Mouse (Mus musculus) ovary, adult 18-20 months (tissue): ENCODE data around the gene Prkd2.

Source experiments
- DNase-seq: peaks from one replicate; pipeline ENCODE4 v3.0.0; 2022; ENCODE audit warnings: low spot score, mixed read lengths

Prkd2 gene

DNA sequence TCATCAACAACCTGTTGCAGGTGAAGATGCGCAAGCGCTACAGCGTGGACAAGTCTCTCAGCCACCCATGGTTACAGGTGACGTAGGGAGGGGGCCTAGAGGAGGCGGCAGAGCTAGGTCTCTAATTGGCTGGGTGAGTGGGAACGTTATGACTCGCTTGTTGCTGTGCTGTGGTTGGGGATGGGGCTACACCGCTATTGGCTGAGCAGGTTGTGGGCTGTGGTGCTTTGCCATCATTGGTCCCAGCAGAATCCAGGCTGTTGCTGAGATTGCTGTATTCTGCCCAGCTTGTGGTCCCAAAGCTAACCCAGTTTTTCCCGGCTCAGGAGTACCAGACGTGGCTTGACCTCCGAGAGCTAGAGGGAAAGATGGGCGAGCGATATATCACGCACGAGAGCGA, 26.8 kb downstream of the Prkd2 start:
- no peak for DNase-seq

DNA sequence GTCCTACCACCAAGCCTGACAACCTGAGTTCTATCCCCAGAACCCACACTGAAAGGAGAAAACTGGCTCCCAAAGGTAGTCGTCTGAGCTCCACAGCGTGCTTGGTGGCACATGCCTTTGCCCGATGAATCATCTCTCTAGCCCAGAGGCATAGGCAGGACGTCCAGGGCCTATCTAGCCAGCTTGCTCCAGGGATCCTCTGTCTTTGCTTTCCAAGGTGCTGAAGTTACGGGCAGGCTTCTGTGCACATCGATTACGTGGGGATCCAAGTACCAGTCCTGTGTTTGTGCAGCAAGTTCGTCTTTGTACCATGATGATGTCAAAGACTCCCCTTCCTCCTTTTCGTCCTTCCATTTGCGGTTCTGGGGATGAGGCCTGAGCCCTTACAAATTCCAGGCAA, 28.9 kb downstream of the Prkd2 start:
- DNase-seq = no peak

DNA sequence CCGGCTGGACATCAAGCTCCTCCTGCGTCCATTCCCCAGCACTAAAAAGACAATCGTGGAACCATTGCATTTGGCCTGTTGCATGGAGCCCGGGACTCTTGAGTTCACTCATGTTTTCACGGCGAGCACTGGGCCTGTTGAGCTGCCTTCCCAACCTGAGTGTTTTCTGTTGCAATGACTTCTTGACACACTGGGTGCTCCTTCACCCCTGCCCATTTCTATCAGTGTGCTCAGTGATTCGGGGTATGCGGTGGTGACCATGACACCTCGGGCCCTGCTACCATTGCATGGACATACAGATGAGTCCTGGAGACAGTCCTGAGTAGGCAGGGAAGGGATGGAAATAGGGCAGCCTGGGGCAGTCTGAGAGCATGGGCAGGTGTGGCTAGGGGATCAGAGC, 29.8 kb downstream of the Prkd2 start:
- no peak for DNase-seq

DNA sequence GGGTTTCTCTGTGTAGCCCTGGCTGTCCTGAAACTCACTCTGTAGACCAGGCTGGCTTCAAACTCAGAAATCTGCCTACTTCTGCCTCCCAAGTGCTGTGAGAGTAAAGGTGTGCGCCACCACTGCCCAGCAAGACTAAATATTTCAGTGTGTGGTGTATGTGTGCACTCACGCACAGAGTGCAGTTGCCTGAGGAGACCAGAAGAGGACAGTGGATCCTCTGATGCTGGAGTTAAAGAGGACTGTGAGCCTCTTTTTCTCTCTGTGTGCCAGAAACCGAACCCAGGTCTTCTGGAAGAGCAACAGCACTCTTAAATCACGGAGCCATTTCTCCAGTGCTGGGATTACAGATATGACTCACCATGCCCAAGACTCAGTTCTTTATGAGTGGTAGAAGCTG, 30.7 kb downstream of the Prkd2 start:
- no peak for DNase-seq

DNA sequence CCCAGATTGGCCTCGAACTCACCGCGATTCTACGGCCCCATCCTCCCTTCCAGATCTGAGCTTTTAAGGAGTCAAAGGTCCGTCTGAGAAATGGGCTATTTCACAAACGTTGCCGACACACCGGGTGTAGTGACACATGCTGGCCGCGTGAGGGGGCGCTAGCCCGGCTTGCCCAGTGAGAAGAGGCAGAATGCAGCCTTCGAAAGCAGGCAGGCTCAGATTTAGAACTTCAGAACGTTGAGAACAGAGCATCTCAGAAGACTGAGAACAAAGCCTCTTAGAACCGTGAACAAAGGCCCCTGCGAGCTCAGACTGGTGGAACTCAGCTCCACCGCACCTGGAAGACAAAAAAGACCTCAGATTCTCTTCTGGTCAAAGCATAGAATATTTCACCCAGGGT, 31.5 kb downstream of the Prkd2 start:
- peak; percentile 56 for DNase-seq

DNA sequence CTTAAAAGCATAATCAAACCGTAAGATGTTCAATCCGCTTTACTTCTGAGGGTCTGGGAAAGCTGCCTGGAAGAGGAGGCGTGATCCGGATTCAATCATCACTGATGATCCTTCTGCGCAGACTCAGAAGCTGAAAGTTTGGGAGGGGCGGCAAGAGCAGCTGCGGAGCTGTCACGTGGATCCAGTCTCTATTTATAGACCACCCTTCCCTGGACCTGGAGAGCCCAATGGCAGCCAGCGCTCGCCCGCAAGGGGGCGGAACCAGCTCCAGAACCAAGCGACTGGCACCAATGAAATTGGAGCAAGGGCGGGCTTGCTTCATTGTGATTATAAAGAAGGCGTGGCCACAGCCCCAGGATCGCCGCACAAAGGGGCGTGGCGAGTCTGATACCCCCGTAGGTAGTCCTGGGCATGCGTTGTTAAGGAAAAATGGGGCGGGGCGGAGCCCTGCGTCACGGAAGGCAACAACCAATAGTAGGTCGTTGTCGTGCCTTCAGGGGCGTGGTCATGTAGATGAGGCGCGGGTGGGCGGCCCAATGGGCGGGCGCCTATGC, 32.1 kb downstream of the Prkd2 start:
- DNase-seq = peak; percentile 100

DNA sequence AGATGAGACGGTGACA, 32.4 kb downstream of the Prkd2 start, which contains the start of gene Dact3:
TSS of gene Dact3 (plus strand) at position 8 of the 16 bp plus-strand sequence.
- DNase-seq = no peak

DNA sequence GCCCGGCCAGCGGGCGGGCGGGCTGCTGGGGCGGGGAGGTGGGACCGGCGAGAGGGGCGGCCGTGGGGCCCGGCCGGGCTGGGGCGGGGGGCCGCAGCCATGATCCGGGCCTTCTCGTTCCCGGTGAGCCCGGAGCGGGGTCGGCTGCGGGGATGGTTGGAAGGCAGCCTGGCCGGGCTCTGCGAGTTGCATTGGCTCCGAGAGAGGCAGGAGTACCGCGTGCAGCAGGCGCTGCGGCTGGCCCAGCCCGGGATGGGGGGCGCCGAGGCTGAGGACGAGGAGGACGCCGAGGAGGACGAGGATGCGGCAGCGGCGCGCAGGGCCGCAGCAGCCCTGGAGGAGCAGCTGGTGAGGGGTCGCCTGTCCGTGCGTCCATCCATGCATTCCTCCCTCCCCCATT, 32.6 kb downstream of the Prkd2 start:
- DNase-seq = no peak

DNA sequence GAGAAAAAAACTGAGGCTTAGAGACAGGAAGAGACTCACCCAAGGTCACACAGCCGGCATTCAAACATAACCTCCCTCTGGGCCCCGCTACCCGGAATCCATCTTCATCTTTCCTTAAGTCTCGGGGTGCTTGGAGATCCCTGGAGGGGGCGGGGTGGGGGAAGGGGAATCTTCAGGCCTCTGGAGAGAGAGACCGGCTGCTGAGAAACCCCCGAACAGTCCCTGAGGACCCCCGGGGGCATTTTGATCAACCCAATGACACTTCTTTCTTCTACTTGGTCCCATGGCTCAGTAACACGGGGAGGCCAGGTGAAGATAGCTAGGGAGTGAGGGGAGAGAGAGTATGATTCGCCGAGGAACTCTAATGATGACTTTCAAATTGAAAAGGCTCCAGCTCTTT, 33.3 kb downstream of the Prkd2 start:
- no peak for DNase-seq

DNA sequence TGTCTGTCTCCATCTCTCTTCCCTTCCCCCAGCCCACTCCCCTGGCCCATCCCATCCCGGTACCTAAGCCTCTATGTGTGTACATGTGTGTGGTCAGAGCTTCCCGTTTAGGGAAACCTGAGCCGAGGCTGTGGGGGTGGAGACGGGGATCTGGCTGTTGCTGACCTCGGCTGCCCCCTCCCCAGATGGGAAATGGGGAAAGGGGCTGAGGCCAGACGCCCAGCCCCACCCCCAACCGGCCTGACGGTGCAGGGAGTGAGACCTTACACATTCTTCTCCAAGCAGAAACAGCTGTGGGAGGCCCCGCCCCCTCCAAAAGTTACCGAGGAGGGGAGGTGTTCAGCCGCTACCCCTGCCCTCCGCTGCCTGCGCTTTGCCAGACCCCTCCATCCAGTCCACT, 33.9 kb downstream of the Prkd2 start:
- no peak for DNase-seq

DNA sequence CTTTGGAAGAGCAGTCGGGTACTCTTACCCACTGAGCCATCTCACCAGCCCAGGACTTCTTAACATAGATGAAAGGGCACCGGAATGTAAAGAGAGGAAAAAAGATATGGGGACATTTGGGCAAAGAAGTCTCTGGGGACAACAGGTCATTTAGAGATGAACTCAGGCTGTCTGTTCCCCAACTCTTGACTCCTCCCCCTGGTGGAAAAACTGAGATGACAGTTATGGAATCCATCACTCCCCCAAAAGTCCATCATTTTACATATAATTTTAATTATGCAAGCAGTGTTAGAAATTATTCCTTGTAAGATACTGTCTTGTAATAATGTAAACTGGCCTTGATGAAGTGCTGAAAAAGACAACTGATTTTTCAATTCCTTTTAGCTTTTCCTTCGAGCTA, 35.0 kb downstream of the Prkd2 start:
- no peak for DNase-seq

DNA sequence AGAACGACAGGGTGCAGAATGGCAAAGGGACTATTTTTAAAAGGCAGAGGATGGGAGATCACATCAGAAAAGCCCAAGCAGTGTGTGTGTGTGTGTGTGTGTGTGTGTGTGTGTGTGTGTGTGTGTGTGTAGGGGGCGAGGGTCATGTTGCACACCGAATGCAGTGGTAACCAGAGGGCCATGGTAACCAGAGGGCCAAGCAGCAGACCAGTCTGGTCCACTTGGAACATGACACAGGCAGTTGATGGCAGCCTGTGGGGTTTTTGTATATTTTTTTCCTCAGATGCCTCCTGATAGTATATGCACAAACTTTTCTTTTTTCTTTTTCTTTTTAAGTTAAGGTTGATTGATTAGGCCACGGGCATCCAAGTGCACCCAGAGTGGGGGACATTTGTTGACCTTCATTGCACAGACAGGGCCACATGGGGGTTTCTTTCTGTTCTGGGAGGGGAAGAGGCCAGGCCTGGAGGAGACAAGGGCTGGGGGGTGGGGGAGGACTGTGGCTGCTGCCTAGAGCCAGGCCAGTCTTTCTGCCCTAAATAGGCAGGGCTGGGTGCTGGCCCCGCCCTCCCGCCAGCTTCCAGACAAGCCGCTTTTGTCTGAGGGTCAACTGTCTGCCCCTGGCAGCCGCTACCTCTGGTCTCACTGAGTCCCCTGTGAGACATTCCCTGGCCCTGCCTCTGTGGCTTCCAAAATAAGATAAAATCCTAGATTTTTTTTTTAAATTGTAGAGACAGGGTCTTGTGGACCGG, 37.3 kb downstream of the Prkd2 start:
- DNase-seq = no peak

DNA sequence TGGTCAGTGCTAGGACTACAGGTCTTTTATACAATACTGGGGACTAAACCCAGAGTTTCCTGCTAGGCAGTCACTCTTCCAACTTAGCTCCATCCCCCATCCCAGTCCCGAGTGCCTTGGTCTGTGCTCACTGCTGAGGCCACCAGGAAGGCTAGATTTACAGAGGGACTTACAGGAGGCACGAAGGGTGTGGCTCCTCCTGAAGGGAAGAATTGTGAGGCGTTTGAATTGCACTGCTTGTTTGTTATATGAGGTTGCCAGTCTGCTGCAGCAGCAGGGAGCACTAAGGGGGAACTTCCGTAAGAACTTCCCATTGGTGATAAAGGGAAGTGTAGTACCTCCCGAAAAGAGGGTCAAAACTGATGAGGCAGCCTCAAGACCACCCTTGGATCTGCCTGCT, 37.9 kb downstream of the Prkd2 start:
- DNase-seq = no peak

DNA sequence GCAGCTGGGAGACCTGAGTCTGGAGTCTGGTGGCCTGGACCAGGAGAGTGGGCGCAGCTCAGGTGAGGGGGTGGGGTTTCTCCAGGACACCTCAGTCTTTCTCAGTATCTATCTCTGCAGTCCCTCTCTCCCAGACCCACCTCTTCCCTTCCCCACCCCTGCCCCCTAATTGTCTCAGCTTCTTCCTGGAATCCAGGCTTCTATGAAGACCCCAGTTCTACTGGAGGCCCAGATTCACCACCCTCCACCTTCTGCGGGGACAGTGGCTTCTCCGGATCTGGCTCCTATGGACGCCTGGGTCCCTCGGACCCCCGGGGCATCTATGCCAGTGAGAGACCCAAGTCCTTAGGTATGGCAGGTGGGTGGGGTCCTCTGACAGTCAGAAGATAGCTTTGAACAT, 40.5 kb downstream of the Prkd2 start:
- no peak for DNase-seq

DNA sequence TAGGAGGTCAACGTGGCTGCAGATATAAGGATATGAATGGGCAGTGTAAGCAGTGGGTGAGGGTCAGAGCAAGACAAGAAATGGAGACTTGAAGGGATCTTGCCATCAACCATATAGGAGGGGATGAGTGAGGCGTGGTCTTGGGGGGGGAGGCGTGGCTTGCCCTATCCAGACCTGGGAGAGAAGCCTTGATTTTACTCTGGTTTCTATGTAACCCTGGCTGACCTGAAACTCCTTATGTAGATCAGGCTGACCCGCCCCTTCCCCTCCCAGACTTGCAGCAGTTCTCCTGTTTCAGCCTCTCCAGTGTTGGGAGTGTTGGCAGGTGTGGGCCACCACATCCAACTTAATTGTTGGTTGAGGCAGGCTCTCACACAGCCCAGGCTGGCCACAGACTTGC, 41.6 kb downstream of the Prkd2 start:
- DNase-seq = no peak

DNA sequence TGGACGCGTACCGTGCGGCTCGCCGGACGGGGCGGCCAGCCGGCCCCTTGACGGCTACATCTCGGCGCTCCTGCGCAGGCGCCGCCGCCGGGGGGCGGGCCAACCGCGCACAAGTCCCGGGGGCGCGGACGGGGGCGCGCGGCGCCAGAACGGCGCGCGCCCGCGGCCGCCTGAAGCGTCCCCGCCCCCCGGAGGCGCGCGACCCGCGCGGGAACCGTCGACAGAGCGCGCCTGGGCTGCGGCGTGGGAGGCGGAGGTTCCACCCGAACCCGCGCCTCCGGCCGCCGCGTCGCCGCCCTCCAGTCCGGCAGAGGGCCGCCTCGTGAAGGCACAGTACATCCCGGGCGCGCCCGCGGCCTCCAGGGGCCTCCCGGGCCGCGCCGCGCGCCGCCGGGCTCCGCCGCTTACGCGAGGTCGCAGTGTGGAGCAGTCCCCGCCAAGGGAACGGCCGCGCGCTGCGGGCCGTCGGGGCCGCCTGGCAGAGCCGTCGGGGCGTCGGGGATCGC, 42.6 kb downstream of the Prkd2 start:
- DNase-seq = no peak

DNA sequence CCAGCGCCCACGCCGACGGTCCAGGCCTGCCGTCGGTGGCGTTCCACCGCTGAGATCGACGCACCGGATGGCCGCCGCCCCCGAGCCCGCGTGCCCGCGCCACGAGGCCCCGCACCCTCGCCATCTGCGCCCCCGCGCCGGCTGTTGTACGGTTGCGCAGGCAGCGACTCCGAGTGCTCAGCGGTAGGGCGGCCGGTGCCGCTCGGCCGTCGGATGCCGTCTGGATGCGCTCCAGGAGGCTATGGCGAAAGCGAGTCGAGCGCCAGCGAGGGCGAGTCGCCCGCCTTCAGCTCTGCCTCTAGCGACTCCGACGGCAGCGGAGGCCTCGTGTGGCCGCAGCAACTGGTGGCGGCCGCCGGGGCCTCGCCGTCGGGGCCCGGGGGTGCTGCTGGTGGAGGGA, 43.2 kb downstream of the Prkd2 start:
- DNase-seq = no peak

DNA sequence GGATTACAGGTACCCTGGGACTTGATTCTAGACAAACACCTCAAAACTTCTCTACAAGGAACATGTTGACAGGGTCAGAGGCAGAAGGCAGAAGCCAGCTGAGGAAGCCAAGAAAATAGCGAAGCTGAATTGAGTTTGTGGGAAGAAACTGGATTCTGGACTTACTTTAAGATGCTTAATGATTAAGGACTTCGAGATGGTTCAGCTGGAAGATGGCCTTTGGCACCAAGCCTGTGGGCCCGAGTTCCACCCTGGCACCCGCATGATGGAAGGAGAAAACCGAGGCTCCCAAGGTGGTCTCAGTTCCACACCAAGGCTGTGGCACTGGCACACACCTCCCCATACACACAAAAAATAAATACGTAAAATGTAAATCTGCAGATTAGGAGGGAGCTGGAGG, 47.8 kb downstream of the Prkd2 start:
- DNase-seq = no peak

DNA sequence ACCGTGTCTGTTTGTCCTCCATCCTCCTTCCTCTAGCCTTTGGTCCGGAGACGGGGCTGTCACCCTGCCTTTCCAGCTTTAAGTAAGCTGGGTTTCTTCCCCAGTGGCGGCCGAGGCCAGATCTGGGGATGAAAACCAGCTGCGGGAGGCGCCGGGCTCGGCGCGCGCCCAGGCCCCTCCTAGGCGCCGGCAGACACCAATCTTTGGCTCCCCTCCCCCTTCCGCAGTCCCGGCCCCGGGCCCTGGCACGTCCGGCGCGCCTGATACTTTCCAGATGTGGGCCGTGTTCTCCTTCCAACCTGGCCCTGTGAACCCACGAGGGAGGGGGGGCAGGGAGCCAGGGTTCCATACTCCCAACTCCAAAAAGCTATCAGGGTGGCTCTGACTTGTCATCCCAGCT, 48.2 kb downstream of the Prkd2 start:
- peak; percentile 67 for DNase-seq

DNA sequence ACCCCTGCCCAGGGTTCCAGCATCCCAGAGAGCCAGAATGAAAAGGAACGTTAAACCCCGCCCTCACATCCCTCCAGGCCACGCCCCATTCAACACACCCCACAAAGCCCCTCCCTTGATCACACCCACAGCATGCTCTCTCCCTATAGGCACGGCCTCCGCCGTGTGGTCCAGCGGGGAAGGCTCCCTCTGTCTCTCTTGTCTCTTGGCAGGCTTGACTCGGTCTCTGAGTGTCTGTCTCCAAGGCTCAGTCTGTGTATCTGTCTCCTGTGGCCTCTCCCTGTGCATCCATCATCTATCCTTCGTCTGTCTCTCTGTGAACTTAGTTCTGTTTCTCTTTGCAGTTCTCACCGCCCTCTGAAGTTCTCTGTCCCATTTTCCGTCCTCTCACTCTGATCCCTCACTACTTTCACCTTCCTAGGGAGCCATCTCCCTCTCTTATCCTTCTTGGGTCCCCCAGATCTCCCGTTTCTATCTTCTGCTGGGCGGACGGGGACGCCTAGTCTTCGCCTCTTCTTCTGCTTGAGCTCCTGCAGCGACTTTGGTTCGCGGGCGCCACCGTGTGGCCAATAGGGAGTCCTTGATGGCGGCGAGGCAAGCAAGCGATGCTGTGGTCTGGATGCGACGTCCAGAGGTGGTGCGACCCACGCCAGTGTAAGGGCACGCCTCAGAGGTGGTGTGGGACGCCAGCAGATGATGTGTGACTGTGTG, 49.1 kb downstream of the Prkd2 start, which contains the start of gene Gng8:
TSS of gene Gng8 (plus strand) at position 146 of the 711 bp plus-strand sequence.
- DNase-seq = peak; percentile 56

DNA sequence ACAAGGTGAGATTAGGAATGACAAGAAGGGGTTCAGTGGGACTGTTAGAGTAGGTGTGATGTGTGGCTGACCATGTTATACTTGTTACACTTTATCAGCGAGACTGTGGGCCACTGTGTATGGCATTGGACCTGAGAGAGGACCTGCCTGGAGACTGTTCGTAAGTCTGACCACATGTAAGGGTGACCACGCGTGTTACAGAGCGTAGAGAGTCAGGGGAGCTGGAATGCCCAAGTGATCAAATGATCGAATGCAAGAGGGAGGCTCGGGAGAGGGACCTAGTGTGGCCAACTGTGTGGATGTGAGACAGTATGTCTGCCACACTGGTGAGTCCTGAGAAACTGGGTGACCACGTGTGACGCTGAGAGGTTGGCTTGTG, 49.6 kb downstream of the Prkd2 start:
- DNase-seq = no peak

DNA sequence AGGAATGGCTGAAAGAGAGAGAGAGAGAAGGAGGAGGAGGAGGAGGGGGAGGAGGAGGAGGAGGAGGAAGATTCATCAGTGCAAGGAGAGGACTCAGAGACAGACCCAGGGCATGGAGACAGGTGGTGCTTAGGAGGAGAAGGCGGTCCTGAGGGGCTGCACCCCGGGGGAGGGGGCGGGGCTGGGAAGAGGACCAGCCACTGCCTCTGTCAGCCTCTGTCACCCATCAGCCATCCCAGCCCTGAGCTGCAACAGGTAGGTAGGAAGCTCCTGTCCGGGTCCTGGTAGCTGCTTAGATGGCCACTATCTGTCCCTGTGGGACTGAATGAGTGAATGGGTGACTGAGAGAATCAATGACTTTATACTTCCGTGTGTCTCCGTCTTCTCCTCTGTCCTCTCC, 50.9 kb downstream of the Prkd2 start:
- DNase-seq = no peak

DNA sequence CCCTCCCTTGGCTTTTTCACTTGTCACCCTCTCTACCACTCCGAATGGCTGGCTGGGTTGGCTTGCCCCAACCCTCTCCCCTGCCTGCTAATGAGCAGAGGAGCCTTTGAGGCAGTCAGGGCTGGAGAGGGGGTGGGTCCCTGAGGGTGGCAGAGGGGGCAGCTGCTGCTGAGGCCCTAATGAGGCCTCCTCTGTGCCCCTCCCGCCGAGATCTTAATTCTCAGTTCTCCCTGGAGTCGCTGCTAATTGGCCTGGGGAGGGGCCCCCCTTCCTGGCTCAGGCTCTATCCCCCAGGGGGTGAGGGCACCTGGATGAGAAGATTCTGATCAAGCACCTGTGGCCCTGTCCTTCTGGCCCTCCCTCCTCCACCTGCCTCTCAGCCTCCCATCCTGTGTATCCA, 51.6 kb downstream of the Prkd2 start:
- no peak for DNase-seq

DNA sequence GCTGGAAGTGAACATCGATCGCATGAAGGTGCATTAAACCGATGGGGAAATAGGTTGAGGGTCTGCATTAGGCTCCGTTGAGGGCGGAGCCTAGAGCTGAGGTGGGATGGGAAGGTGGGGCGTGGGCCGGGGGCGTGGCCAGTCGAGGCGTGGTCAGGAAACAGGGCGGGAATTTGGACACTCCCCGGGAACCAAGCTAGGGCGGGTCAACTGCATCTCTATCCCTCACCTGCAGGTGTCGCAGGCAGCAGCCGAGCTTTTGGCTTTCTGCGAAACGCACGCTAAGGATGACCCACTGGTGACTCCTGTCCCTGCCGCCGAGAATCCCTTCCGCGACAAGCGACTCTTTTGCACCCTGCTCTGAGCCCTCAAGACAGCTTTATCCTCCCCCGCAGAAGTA, 52.3 kb downstream of the Prkd2 start:
- DNase-seq = no peak
